Mouse (Mus musculus) pancreas, adult 10 weeks (tissue): ENCODE data around the gene Basp1. TPM values are rescaled to one million over a fixed set of nuclear protein-coding genes. Genes with fewer than 3 reads are reported as not detected.

Experiments
- polyA plus RNA-seq: library from polyadenylated mRNA; stranded (reverse); fragments of 350-450 nt; fragmentation: Illumina TruSeq; extraction: RNeasy Lipid Tissue Mini Kit (QIAGEN cat#74804); gene quantifications from one replicate; pipeline ENCODE4 v1.2.3, GENCODE M21; 2015; ENCODE audit warnings: low read depth, low replicate concordance; ENCODE audit not compliant: insufficient read depth

Basp1 gene
- polyA plus RNA-seq, result 5.2 TPM

GRCm38 (mm10) chr15:25413378-25413901, at the start of gene Basp1:
Gene Basp1, minus strand, starts transcription at chr15:25413764.

Other genes with a start within 250 kb of the Basp1 start
- gene Myo10, start 208.8 kb upstream of the Basp1 start, polyA plus RNA-seq, result 7.6 TPM